In genomic region chr7:66256441-66256840, GRCm38 (mm10) we compare ENCODE assay signal across 31 mouse cellular contexts.
DNase-seq lines count a peak whose midpoint lies in the region; ATAC-seq and TF ChIP-seq lines count a peak whose summit lies in the region.
"Had no signal": no experiment of that assay in that cellular context is flagged by ENCODE, and none has a peak within 500 bp of the region (broad histone marks: within the 10 kb centered on the region; RNA-seq: fewer than 3 reads in every experiment).

No protein-coding gene starts in this region.

- ATAC-seq in lung, embryonic 14.5 days (ENCODE audit: insufficient read depth): no peak
- ATAC-seq: forebrain, embryonic 16.5 days; inflammation-experienced regulatory T-cells, adult 6 months; Patski had no signal

- DNase-seq in gastrocnemius, postnatal 14 days: peak; percentile 2
- no peak for DNase-seq in gastrocnemius, postnatal 25 days
- DNase-seq in lung, embryonic 14.5 days: no peak
- DNase-seq in lung, postnatal 14 days: no peak
- peak; percentile 1 for DNase-seq in ovary, postnatal 36 days (ENCODE audit: low spot score)
- DNase-seq in ovary, postnatal 14 days (ENCODE audit: low spot score): no peak
- no peak for DNase-seq in embryo, embryonic 10 days (ENCODE audit: low spot score)
- DNase-seq: adrenal gland, postnatal 14 days; cerebellum, adult 11 months; cerebellum, adult 9-10 months; cerebellum, postnatal 36 days; embryo, embryonic 11 days; heart, adult 18-20 months; heart, postnatal 4 days; kidney, adult 11 months; kidney, postnatal 14 days; layer of hippocampus, adult 9-11 months; liver, embryonic 13.5 days; lung, postnatal 10 days; retina, postnatal 1 day; right cerebral cortex, postnatal 14 days; thymus, adult 2 months; thymus, postnatal 36 days had no signal

- intact Hi-C loops in gastrocnemius, postnatal 14 days (cut with DNase I; ENCODE audit: low total_unique reads): no loop called here

- H3K36me3 ChIP-seq in lung, embryonic 14.5 days (ENCODE audit: insufficient read depth): peaks cover 6% of the 10 kb centered on the region; the same call in 1 of the 2 replicates
- H3K36me3 ChIP-seq: embryonic facial prominence, embryonic 12.5 days; midbrain, embryonic 12.5 days; neural tube, embryonic 13.5 days had no signal

- TF ChIP-seq CTCF in lung, embryonic 14.5 days (IDR thresholded peaks at IDR 0.05; ENCODE audit: low read depth): no peak

- H3K27ac ChIP-seq in lung, embryonic 14.5 days (ENCODE audit: low read depth): peak overlapping the region; percentile 6; the same call in 1 of the 2 replicates
- H3K27ac ChIP-seq: embryonic facial prominence, embryonic 12.5 days; hindbrain, embryonic 14.5 days; liver, embryonic 13.5 days; midbrain, embryonic 12.5 days; neural tube, embryonic 13.5 days had no signal

- H3K27me3 ChIP-seq in lung, embryonic 14.5 days (ENCODE audit: insufficient read depth, low read length): no peaks in the 10 kb centered on the region
- H3K27me3 ChIP-seq: embryonic facial prominence, embryonic 12.5 days; liver, embryonic 13.5 days; midbrain, embryonic 12.5 days; neural tube, embryonic 13.5 days; Patski had no signal

- no peaks in the 10 kb centered on the region for H3K9me3 ChIP-seq in lung, embryonic 14.5 days (ENCODE audit: low read depth, low read length)
- H3K9me3 ChIP-seq: embryonic facial prominence, embryonic 12.5 days; liver, embryonic 13.5 days; midbrain, embryonic 12.5 days; neural tube, embryonic 13.5 days had no signal

- H3K4me2 ChIP-seq in lung, embryonic 14.5 days: no peak overlapping the region
- H3K4me2 ChIP-seq: embryonic facial prominence, embryonic 12.5 days; heart, embryonic 11.5 days; hindbrain, embryonic 14.5 days; liver, embryonic 13.5 days; midbrain, embryonic 12.5 days; neural tube, embryonic 13.5 days had no signal

- H3K9ac ChIP-seq in lung, embryonic 14.5 days: no peak overlapping the region
- H3K9ac ChIP-seq: embryonic facial prominence, embryonic 12.5 days; hindbrain, embryonic 14.5 days; liver, embryonic 13.5 days; midbrain, embryonic 12.5 days; neural tube, embryonic 13.5 days had no signal

- H3K4me3 ChIP-seq in lung, embryonic 14.5 days (ENCODE audit: low read depth, low read length): no peak overlapping the region
- H3K4me3 ChIP-seq: embryonic facial prominence, embryonic 12.5 days; liver, embryonic 13.5 days; midbrain, embryonic 12.5 days; neural tube, embryonic 13.5 days had no signal

- 81% methylated on average over 5 of the region's 5 CpGs for WGBS in lung, embryonic 14.5 days

- H3K4me1 ChIP-seq in lung, embryonic 14.5 days (ENCODE audit: insufficient read depth): peaks cover 7% of the 10 kb centered on the region; the same call in 1 of the 2 replicates

Comparison
In these comparisons a context has a peak if more than half of its experiments do, and no peak if none do; other contexts are left out.
1. DNase-seq: peak in gastrocnemius, postnatal 14 days (single experiment) and ovary, postnatal 36 days (single experiment); none in gastrocnemius, postnatal 25 days (single experiment), lung, embryonic 14.5 days (single experiment), lung, postnatal 14 days (single experiment), ovary, postnatal 14 days (single experiment) and embryo, embryonic 10 days (single experiment).